Mouse (Mus musculus): ENCODE measurements around the gene Oxsr1. TPM values are rescaled to one million over a fixed set of nuclear protein-coding genes. Genes with fewer than 3 reads are reported as not detected.
A peak's percentile ranks its signal among the peaks of the same experiment; 100 is the strongest.

The Oxsr1 gene
- total and polyA plus RNA-seq, 2 experiments from 2014 or later: 8.8 to 57.5 TPM

DNA sequence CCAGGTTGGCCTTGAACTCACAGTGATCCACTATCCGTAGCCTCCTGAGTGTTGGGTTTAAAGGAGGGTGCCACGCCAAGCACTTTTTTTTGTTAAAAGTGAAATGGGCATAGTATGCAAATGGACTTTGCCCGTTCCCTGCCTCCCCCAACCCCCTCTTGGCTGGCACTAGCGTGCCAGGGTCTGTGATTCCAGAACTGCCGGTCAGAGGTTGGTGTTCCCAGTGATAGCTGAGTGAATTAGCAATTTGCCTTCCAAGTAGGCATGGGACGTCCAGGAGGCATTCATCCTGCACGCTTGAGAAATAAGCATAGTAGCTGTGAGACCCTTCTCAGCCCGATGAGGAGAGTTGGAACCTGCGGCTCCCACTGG is 35.8 kb upstream of the Oxsr1 start:
- DNase-seq: no peak
- Histone ChIP-seq H3K4me3 (ENCODE audit: low read depth, low read length) (peak overlapping the region; percentile 53), H3K9ac (no peak overlapping the region), H3K36me3 (ENCODE audit: insufficient read depth) (no peaks in the 10 kb centered on the region), H3K27me3 (ENCODE audit: insufficient read depth, low read length) (no peaks in the 10 kb centered on the region), H3K4me2 (ENCODE audit: low read depth) (peak overlapping the region; percentile 88), H3K9me3 (ENCODE audit: low read length) (no peaks in the 10 kb centered on the region), H3K27ac (ENCODE audit: low read depth, low read length) (no peak overlapping the region), H3K4me1 (ENCODE audit: insufficient read depth) (no peaks in the 10 kb centered on the region)
- ATAC-seq: 0 out of 2 replicates have a peak, but pooled peaks have one; percentile 3
- TF ChIP-seq CTCF (IDR thresholded peaks at IDR 0.05; ENCODE audit: low read depth): no peak
- 28% methylated on average over 9 of the region's 9 CpGs for WGBS

GRCm38 (mm10) chr9:119357331-119358057 is 35.3 kb upstream of the Oxsr1 start, which contains the start of gene Xylb:
Xylb (plus strand) TSS chr9:119357381.
- Histone ChIP-seq H3K36me3 (ENCODE audit: insufficient read depth) (no peaks in the 10 kb centered on the region), H3K4me1 (ENCODE audit: insufficient read depth) (no peaks in the 10 kb centered on the region), H3K27ac (ENCODE audit: low read depth, low read length) (no peak within 1 kb of the TSS), H3K9me3 (ENCODE audit: low read length) (no peaks in the 10 kb centered on the region), H3K4me3 (ENCODE audit: low read depth, low read length) (peak within 1 kb of the TSS; percentile 53), H3K4me2 (ENCODE audit: low read depth) (peak within 1 kb of the TSS; percentile 88), H3K27me3 (ENCODE audit: insufficient read depth, low read length) (no peaks in the 10 kb centered on the region), H3K9ac (peak within 1 kb of the TSS; percentile 54)
- TF ChIP-seq CTCF (IDR thresholded peaks at IDR 0.05; ENCODE audit: low read depth): peak; percentile 85
- 2% methylated on average over 65 of the region's 65 CpGs for WGBS
- DNase-seq: peak; percentile 85
- peak; percentile 94 for ATAC-seq

GRCm38 (mm10) chr9:119355943-119356342 is 33.7 kb upstream of the Oxsr1 start:
- DNase-seq (no peak), ATAC-seq (no peak)
- Histone ChIP-seq H3K27ac (ENCODE audit: low read depth, low read length) (no peak overlapping the region), H3K4me1 (ENCODE audit: insufficient read depth) (no peaks in the 10 kb centered on the region), H3K27me3 (ENCODE audit: insufficient read depth, low read length) (no peaks in the 10 kb centered on the region), H3K4me3 (ENCODE audit: low read depth, low read length) (no peak overlapping the region), H3K36me3 (ENCODE audit: insufficient read depth) (peaks cover 6% of the 10 kb centered on the region), H3K9ac (no peak overlapping the region), H3K4me2 (ENCODE audit: low read depth) (no peak overlapping the region), H3K9me3 (ENCODE audit: low read length) (no peaks in the 10 kb centered on the region)
- WGBS: 80% methylated on average over 6 of the region's 6 CpGs
- TF ChIP-seq CTCF (IDR thresholded peaks at IDR 0.05; ENCODE audit: low read depth): no peak

DNA sequence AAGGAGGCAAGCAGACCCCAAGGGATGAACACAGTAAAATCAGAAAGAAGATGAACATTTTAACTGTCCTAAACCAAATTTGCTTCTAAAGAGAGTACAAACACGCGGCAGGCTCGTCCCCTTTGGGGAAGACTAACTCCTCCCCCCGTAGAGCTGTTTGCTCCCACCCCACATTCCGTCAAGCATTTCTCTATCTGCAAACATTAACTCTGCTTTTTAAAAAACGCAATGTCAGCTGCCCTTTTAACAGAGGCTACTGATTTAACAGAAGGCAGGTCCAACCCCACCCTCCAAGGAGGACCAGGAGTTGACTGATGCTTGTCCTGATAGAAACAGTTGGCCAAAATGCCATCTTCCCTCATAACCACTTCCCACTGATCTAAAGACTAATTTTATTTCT is 31.7 kb upstream of the Oxsr1 start:
- H3K36me3 ChIP-seq (ENCODE audit: insufficient read depth): peaks cover 15% of the 10 kb centered on the region
- H3K4me3 ChIP-seq (ENCODE audit: low read depth, low read length): no peak overlapping the region
- H3K27ac ChIP-seq (ENCODE audit: low read depth, low read length): no peak overlapping the region
- H3K9ac ChIP-seq: no peak overlapping the region
- no peaks in the 10 kb centered on the region for H3K27me3 ChIP-seq (ENCODE audit: insufficient read depth, low read length)
- H3K4me1 ChIP-seq (ENCODE audit: insufficient read depth): no peaks in the 10 kb centered on the region
- H3K9me3 ChIP-seq (ENCODE audit: low read length): no peaks in the 10 kb centered on the region
- 83% methylated on average over 6 of the region's 6 CpGs for WGBS
- DNase-seq (no peak), ATAC-seq (no peak)
- H3K4me2 ChIP-seq (ENCODE audit: low read depth): no peak overlapping the region
- TF ChIP-seq CTCF (IDR thresholded peaks at IDR 0.05; ENCODE audit: low read depth): no peak

DNA sequence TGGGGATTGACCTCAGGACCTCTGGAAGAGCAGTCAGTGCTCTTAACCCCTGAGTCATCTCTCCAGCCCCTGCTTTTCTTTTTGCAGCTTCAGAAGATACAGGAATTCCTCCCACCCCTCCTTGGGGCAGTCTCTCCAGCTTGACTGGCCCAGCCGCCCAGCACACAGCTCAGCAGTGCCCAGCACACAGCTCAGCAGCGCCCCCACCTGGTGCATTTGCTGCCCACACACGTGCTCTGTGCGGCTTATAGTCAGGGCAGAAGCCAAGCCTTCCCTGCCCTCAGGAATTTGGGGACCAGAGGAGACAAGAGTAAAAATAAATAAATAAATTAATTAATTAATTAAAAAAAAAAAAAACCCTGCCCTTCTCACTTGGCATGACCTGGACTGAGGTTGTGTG is 29.8 kb upstream of the Oxsr1 start:
- WGBS: 26% methylated on average over 4 of the region's 4 CpGs
- H3K4me2 ChIP-seq (ENCODE audit: low read depth): no peak overlapping the region
- no peak overlapping the region for H3K27ac ChIP-seq (ENCODE audit: low read depth, low read length)
- no peaks in the 10 kb centered on the region for H3K27me3 ChIP-seq (ENCODE audit: insufficient read depth, low read length)
- DNase-seq (peak; percentile 69), ATAC-seq (peak; percentile 91)
- peaks cover 31% of the 10 kb centered on the region for H3K36me3 ChIP-seq (ENCODE audit: insufficient read depth)
- no peaks in the 10 kb centered on the region for H3K4me1 ChIP-seq (ENCODE audit: insufficient read depth)
- H3K4me3 ChIP-seq (ENCODE audit: low read depth, low read length): no peak overlapping the region
- TF ChIP-seq CTCF (IDR thresholded peaks at IDR 0.05; ENCODE audit: low read depth): peak; percentile 74
- no peak overlapping the region for H3K9ac ChIP-seq
- H3K9me3 ChIP-seq (ENCODE audit: low read length): no peaks in the 10 kb centered on the region

DNA sequence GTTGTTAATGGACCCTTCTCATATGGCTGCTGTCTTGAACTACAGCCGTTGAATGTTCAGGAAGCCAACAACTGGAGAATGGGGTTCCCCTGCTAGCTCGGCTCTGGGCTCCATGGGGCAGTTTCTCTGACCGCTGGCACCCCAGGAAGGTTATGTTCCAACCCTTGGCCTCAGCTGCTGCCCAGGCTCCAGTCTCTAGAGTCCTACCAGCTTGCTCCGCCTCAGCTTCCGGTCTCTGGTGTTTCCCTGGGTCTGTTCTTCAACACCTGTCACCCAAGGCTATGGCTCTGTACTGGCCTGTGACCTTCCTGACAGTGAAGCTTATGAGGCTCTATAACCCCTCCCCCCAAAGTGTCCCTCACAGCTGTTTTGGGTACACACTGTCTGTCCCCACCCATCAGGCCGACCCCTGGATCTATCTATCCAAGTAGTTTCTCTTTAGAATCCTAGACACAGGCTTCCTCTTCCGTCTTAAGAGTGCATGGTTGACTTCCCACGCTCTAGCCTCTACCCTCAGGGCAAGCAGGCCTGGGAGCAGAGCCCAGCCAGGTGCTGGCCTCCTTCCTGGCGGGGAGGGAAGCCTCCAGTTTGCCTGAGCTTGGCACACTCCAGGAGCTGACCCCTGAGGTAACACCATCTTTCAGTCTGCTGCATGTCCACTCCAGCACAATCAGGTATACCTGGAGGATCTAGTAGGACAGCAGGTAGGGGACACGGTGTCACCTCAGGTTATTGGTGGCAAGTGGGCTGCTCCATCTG is 28.9 kb upstream of the Oxsr1 start:
- TF ChIP-seq CTCF (IDR thresholded peaks at IDR 0.05; ENCODE audit: low read depth): no peak
- H3K4me3 ChIP-seq (ENCODE audit: low read depth, low read length): no peak overlapping the region
- peaks cover 40% of the 10 kb centered on the region for H3K36me3 ChIP-seq (ENCODE audit: insufficient read depth)
- H3K9ac ChIP-seq: no peak overlapping the region
- no peak overlapping the region for H3K27ac ChIP-seq (ENCODE audit: low read depth, low read length)
- no peak for ATAC-seq
- WGBS: 91% methylated on average over 10 of the region's 10 CpGs
- H3K9me3 ChIP-seq (ENCODE audit: low read length): no peaks in the 10 kb centered on the region
- no peak overlapping the region for H3K4me2 ChIP-seq (ENCODE audit: low read depth)
- no peaks in the 10 kb centered on the region for H3K27me3 ChIP-seq (ENCODE audit: insufficient read depth, low read length)
- DNase-seq: no peak
- no peaks in the 10 kb centered on the region for H3K4me1 ChIP-seq (ENCODE audit: insufficient read depth)

DNA sequence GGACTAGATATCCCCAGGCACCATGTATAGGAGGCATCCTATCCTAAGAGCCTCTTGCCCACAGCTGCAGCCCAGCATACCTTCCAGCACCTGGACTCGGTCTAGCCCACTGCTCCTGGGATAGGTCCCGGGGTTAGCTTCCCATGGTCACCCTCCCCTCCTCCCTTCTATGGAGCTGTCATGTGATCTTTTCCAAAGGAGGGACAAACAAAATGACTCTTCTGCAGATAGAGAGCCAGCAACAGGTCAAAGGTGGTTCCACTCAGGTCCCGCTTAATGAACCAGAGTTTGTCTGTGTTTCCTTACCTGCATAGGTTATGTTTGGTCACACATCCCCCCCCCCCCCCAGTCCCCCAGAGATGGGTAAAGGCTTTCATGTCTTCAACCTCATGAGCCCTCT is 28.3 kb upstream of the Oxsr1 start:
- ATAC-seq (no peak), DNase-seq (no peak)
- Histone ChIP-seq H3K36me3 (ENCODE audit: insufficient read depth) (peaks cover 46% of the 10 kb centered on the region), H3K4me3 (ENCODE audit: low read depth, low read length) (no peak overlapping the region), H3K9me3 (ENCODE audit: low read length) (no peaks in the 10 kb centered on the region), H3K4me2 (ENCODE audit: low read depth) (no peak overlapping the region), H3K9ac (no peak overlapping the region), H3K27me3 (ENCODE audit: insufficient read depth, low read length) (no peaks in the 10 kb centered on the region), H3K27ac (ENCODE audit: low read depth, low read length) (no peak overlapping the region), H3K4me1 (ENCODE audit: insufficient read depth) (no peaks in the 10 kb centered on the region)
- TF ChIP-seq CTCF (IDR thresholded peaks at IDR 0.05; ENCODE audit: low read depth): no peak
- 85% methylated on average over 3 of the region's 3 CpGs for WGBS

All from forebrain, postnatal 0 days (tissue).